Mouse (Mus musculus): ENCODE results near the gene Flii. TPM values are rescaled to one million over a fixed set of nuclear protein-coding genes. Genes with fewer than 3 reads are reported as not detected.

The Flii gene
- total and polyA plus RNA-seq, 3 experiments = 71.8 to 111 TPM; not detected in 1

DNA sequence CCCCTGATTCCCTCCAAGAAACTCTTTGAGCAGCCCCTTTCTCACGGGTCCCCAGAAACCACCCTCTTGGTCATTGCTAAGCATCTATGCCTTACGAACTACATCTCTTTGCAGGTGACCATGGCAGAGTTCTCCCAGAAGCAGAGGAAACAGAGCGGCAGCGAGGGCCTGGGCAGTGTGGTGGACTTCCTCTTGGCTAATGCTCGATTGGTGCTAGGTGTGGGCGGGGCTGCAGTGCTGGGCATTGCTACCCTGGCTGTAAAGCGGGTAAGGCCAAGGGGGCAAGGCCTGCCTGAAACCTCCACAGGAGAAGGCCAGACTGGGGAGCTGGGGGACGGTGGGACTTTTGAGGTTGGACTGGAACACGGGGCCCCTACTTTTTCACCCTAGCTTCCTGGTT lies 3.1 kb upstream of the Flii start:
- peaks cover 0 to 5% of the 10 kb centered on the region in 2 experiments; a peak in 2 of 4 replicates for H3K36me3 ChIP-seq (ENCODE audit: control insufficient read depth in 1 of 2, insufficient read depth in 2 of 2, low read length in 2 of 2)
- peaks cover 3 to 20% of the 10 kb centered on the region in 2 experiments; a peak in 3 of 4 replicates for H3K4me1 ChIP-seq (ENCODE audit: control insufficient read depth in 1 of 2, insufficient read depth in 2 of 2, low read length in 2 of 2)

DNA sequence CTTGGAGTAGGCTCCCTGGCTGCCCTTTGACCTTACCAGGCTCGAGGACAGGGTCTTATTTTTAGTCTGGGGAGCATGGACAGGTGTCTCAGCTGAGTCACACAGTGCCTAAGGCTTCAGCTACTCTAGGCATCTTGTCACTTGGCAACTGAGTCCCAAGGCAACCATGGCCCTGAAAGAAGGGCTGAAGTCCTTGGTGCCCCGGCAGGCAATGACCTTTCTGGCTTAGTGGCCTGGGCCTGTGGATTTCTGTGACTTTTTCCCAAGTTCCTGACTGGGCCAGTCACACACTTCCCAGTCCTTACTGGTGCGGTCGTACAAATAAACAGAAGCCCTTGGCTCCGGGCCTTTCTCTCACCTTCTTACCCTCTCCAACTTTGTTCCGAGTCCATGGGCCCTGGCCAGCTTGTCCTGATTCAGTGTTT lies 2.2 kb upstream of the Flii start:
- no peak for TF ChIP-seq TCF12 (IDR thresholded peaks at IDR 0.05; ENCODE audit: low read depth, low read length)
- TF ChIP-seq MEF2A (IDR thresholded peaks at IDR 0.05; ENCODE audit: extremely low read depth, insufficient replicate concordance, low read depth, low read length, poor library complexity, severe bottlenecking) = no peak
- no peak for TF ChIP-seq UBTF (IDR thresholded peaks at IDR 0.05; ENCODE audit: borderline replicate concordance, insufficient read depth, low read depth, low read length)
- H3K79me2 ChIP-seq (ENCODE audit: control insufficient read depth, insufficient read depth, low read length, poor library complexity) = peaks cover 5% of the 10 kb centered on the region
- no peaks in the 10 kb centered on the region for H3K9me3 ChIP-seq (replicated peaks; ENCODE audit: insufficient read depth, low read length)
- DNase-seq (ENCODE audit: low read depth, low spot score) = no peak
- H3K27me3 ChIP-seq (ENCODE audit: control insufficient read depth in 1 of 2, insufficient read depth in 2 of 2, low read length in 2 of 2) = no peaks in the 10 kb centered on the region
- H3K4me1 ChIP-seq (ENCODE audit: control insufficient read depth in 1 of 2, insufficient read depth in 2 of 2, low read length in 2 of 2) = peaks cover 3 to 20% of the 10 kb centered on the region in 2 experiments; a peak in 3 of 4 replicates
- peak overlapping the region; percentile 71 for H3K9ac ChIP-seq (ENCODE audit: control insufficient read depth, low read depth, low read length, poor library complexity, severe bottlenecking)
- peaks cover 0 to 5% of the 10 kb centered on the region in 2 experiments; a peak in 2 of 4 replicates for H3K36me3 ChIP-seq (ENCODE audit: control insufficient read depth in 1 of 2, insufficient read depth in 2 of 2, low read length in 2 of 2)
- H3K4me3 ChIP-seq (ENCODE audit: control insufficient read depth in 1 of 2, insufficient read depth in 1 of 2, low read depth in 2 of 2, low read length in 2 of 2) = peak overlapping the region in 1 of 2 experiments; percentile 81; a peak in 3 of 4 replicates
- no peak overlapping the region for H3K27ac ChIP-seq (ENCODE audit: control insufficient read depth, low read depth, low read length)

More for the DNA sequence above, 3.1 kb upstream of the Flii start:
- no peaks in the 10 kb centered on the region for H3K9me3 ChIP-seq (replicated peaks; ENCODE audit: insufficient read depth, low read length)
- no peaks in the 10 kb centered on the region for H3K27me3 ChIP-seq (ENCODE audit: control insufficient read depth in 1 of 2, insufficient read depth in 2 of 2, low read length in 2 of 2)
- DNase-seq (ENCODE audit: low read depth, low spot score) = no peak
- H3K4me3 ChIP-seq (ENCODE audit: control insufficient read depth in 1 of 2, insufficient read depth in 1 of 2, low read depth in 2 of 2, low read length in 2 of 2) = no peak overlapping the region
- H3K79me2 ChIP-seq (ENCODE audit: control insufficient read depth, insufficient read depth, low read length, poor library complexity) = peaks cover 5% of the 10 kb centered on the region
- H3K27ac ChIP-seq (ENCODE audit: control insufficient read depth, low read depth, low read length) = no peak overlapping the region
- no peak overlapping the region for H3K9ac ChIP-seq (ENCODE audit: control insufficient read depth, low read depth, low read length, poor library complexity, severe bottlenecking)
- no peak for TF ChIP-seq KAT2A (conservative IDR thresholded peaks at IDR 0.05; ENCODE audit: low read depth, low read length)
- TF ChIP-seq ZKSCAN1 (IDR thresholded peaks at IDR 0.05; ENCODE audit: low read depth, low read length) = no peak
- no peak for TF ChIP-seq TCF12 (IDR thresholded peaks at IDR 0.05; ENCODE audit: low read depth, low read length)
- no peak for TF ChIP-seq RCOR1 (IDR thresholded peaks at IDR 0.05; ENCODE audit: low read depth, low read length)
- TF ChIP-seq UBTF (IDR thresholded peaks at IDR 0.05; ENCODE audit: borderline replicate concordance, insufficient read depth, low read depth, low read length) = no peak
- TF ChIP-seq GABPA (IDR thresholded peaks at IDR 0.05; ENCODE audit: low read depth, low read length) = no peak
- no peak for TF ChIP-seq GATA1 (IDR thresholded peaks at IDR 0.05; ENCODE audit: low read depth, low read length)
- no peak for TF ChIP-seq USF1 (IDR thresholded peaks at IDR 0.05; ENCODE audit: low read depth, low read length)
- no peak for TF ChIP-seq USF2 (IDR thresholded peaks at IDR 0.05; ENCODE audit: borderline replicate concordance in 1 of 2, insufficient read depth in 1 of 2, low read depth in 1 of 2, low read length in 2 of 2)

DNA sequence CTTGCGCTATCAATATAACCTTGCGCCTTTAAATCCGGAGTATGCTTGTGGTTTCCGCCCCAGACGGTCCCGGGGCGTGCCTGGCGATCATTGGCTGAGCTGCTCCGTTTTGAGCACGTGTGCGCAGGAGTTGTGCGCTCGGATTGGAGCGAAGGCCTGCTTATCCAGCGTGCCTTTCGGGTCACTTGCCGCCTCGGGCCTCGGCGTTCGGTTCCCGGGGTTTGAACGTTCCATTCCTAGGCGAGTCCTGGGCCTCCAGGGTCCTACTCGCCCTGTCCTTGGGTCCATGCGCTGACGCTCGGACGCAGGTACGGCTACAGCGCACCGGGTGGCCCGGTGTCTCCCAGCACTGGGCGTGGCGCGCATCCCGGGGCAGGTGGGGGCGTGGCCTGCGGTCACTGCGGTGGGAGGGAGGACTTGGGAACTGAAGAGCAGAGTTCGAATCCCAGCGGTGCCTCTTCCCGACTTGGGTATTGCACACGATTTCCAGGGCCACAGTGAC lies 1.2 kb upstream of the Flii start, which contains the start of gene Mief2:
TSS of gene Mief2 (plus strand) at position 139 of the 502 bp plus-strand sequence.
- peak; percentile 100 for DNase-seq (ENCODE audit: low read depth, low spot score)
- Histone ChIP-seq H3K4me3 (ENCODE audit: control insufficient read depth in 1 of 2, insufficient read depth in 1 of 2, low read depth in 2 of 2, low read length in 2 of 2) (peak within 1 kb of the TSS; percentile 97), H3K9me3 (replicated peaks; ENCODE audit: insufficient read depth, low read length) (no peaks in the 10 kb centered on the region), H3K4me1 (ENCODE audit: control insufficient read depth in 1 of 2, insufficient read depth in 2 of 2, low read length in 2 of 2) (peaks cover 3 to 20% of the 10 kb centered on the region in 2 experiments; a peak in 3 of 4 replicates), H3K27me3 (ENCODE audit: control insufficient read depth in 1 of 2, insufficient read depth in 2 of 2, low read length in 2 of 2) (no peaks in the 10 kb centered on the region), H3K36me3 (ENCODE audit: control insufficient read depth in 1 of 2, insufficient read depth in 2 of 2, low read length in 2 of 2) (peaks cover 0 to 5% of the 10 kb centered on the region in 2 experiments; a peak in 2 of 4 replicates), H3K9ac (ENCODE audit: control insufficient read depth, low read depth, low read length, poor library complexity, severe bottlenecking) (peak within 1 kb of the TSS; percentile 87), H3K27ac (ENCODE audit: control insufficient read depth, low read depth, low read length) (peak within 1 kb of the TSS; percentile 72), H3K79me2 (ENCODE audit: control insufficient read depth, insufficient read depth, low read length, poor library complexity) (peaks cover 5% of the 10 kb centered on the region)
- TF ChIP-seq E2F4 (IDR thresholded peaks at IDR 0.05; ENCODE audit: borderline replicate concordance, low read depth, low read length) (0 out of 2 replicates have a peak, but pooled peaks have one; percentile 48), RAD21 (IDR thresholded peaks at IDR 0.05; ENCODE audit: low read depth, low read length) (no peak), TCF12 (IDR thresholded peaks at IDR 0.05; ENCODE audit: low read depth, low read length) (no peak), POLR2A (IDR thresholded peaks at IDR 0.05; ENCODE audit: control insufficient read depth in 1 of 2, insufficient read depth in 1 of 2, low read depth in 1 of 2, low read length in 2 of 2, poor library complexity in 1 of 2) (peak; percentile 67 to 74), BHLHE40 (IDR thresholded peaks at IDR 0.05; ENCODE audit: borderline replicate concordance, low read depth, low read length) (peak; percentile 90), MYC (IDR thresholded peaks at IDR 0.05; ENCODE audit: low read depth, low read length) (peak; percentile 68), SMC3 (IDR thresholded peaks at IDR 0.05; ENCODE audit: low read depth, low read length) (no peak), NRF1 (IDR thresholded peaks at IDR 0.05; ENCODE audit: insufficient read depth, low read depth, low read length, poor library complexity, severe bottlenecking) (peak; percentile 71), ZKSCAN1 (IDR thresholded peaks at IDR 0.05; ENCODE audit: low read depth, low read length) (no peak), ZMIZ1 (IDR thresholded peaks at IDR 0.05; ENCODE audit: low read depth, low read length) (no peak), NELFE (IDR thresholded peaks at IDR 0.05; ENCODE audit: low read depth, low read length) (peak; percentile 56), POLR2AphosphoS2 (IDR thresholded peaks at IDR 0.05; ENCODE audit: low read length) (no peak), POLR2AphosphoS5 (IDR thresholded peaks at IDR 0.05; ENCODE audit: borderline replicate concordance, low read depth, low read length) (no peak), ETS1 (IDR thresholded peaks at IDR 0.05; ENCODE audit: low read depth, low read length) (no peak; the same call in 1 of the 2 replicates), MYB (IDR thresholded peaks at IDR 0.05; ENCODE audit: low read depth, low read length) (no peak)

All from MEL (cell line).